Mouse (Mus musculus) left cerebral cortex, adult 8-10 months (tissue): ENCODE results near the gene Serpina10. TPM values are rescaled to one million over a fixed set of nuclear protein-coding genes. Genes with fewer than 3 reads are reported as not detected.
"Not testable (repeated sequence)": the region's sequence is repeated elsewhere in the genome, so short reads cannot be mapped to it uniquely, and the experiment has no call there.

Experiments
- DNase-seq, 2 experiments: peaks; one replicate each; pipeline ENCODE4 v3.0.0; 2022; ENCODE audit warnings: low spot score in 2 of 2
- total RNA-seq, 4 experiments: library from RNA; stranded (reverse); gene quantifications; 2 replicates each; pipeline ENCODE4 v1.2.4; 2022

Serpina10 gene
- total RNA-seq, 4 experiments from 2014 or later = not detected

DNA sequence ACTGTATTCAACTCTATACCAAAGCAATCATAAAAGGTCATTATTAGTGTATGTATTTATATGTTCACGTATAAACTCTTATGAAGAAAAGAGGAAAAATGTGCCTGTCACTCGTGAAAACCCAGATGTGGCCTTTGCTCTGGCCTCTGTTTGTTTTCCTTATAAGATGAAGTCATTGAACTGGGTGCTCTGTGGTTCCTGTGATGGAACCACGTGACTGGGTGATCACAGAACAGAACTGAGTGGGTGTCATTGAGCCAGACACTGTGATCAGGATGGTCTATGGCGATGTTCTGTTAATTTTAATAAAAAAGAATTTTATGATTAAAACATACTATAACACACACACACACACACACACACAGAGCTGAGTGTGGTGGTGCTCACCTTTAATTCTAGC lies 15.5 kb downstream of the Serpina10 start:
- no peak for DNase-seq

DNA sequence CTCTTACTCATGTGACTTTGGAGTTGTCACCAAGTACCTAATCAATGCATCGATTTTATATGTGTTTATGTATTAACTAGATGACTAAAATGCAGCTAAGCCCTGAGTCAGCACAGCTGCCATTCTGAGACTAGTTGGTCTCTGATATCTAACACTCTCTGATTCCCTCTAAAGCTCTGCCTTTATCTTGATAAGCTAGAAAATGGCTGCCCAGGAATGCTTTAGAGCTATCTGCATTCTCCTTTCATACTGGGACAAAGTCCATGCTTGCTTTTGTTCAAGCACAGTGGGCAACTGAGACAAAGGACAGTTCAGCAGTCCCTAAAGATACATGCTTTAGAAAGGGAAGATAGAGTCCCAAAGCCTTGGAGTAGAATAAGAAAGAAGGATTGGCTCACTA lies 16.1 kb downstream of the Serpina10 start:
- DNase-seq = no peak

DNA sequence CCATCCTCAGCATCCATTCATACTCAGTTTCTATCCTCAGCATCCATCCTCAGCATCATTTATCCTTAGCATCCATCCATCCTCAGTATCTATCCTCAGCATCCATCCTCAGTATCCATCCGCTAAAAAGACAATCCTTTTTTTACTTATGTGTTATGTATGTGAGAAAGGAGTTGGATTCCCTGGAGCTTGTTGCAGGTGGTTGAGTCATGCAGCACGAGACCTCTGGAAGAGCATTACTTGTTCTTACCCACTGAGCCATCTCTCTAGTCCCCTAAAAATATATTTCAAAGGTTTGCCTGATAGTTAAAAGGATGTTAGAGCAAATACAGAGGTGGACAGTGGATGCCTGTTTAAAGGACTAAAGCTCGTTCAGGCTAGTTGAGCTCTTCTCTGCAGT lies 29.4 kb downstream of the Serpina10 start:
- no peak for DNase-seq

DNA sequence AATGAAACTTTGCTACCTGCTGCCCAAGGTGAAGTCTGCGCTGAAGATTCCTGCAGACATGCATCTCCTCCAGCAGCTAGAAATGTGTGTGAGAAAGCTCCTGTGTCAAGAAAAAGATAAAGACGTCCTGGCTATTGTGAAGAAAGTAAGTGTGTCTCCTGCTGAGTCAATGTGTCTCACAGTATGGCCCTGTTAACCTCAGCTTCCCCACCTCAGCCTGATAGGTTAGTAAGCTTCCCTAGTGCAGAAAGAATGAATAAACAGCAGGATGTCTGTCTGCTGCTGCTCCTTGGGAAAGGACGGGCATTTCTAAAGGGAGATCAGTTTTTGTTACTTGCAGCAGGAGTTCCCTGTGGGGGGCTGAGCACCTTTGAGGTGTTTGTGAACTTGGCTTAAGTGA lies 30.9 kb downstream of the Serpina10 start:
- no peak for DNase-seq

DNA sequence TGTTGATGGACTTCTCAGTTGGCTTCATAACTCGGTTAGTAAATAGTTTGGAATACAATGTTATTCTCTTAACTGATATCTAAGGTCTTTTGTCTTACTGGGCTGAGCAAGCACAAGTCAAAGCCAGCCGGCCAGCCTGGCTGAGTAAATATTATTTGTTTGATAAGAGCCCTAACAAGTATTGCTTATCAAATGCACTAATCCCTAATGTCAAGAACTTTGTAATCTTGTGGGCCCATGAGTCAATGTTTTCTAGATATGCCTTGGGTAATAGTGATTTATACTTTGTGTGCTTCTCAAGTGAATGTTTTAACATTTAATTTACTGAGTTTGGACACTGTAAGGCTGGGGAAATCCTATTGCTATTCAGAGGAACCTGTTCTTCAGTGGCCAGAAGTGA lies 32.8 kb downstream of the Serpina10 start:
- no peak for DNase-seq

DNA sequence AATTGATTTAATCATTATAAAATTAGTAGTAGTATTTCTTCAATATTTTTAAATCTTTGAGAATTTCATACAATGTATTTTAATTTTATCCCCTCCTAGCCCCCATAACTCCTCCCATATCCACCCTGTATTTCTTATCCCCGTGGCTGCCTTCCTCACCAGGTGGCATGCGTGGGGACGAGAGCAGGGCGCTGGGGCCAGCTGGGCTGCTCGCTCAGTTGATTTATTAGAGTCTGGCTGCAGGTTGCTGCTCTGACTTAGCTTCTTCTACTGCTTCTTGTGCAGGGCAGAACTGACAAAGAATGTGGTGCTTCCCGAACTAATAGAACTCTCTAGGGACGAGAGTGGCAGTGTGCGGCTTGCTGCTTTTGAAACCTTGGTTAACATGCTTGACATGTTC lies 47.5 kb downstream of the Serpina10 start:
- no peak for DNase-seq

DNA sequence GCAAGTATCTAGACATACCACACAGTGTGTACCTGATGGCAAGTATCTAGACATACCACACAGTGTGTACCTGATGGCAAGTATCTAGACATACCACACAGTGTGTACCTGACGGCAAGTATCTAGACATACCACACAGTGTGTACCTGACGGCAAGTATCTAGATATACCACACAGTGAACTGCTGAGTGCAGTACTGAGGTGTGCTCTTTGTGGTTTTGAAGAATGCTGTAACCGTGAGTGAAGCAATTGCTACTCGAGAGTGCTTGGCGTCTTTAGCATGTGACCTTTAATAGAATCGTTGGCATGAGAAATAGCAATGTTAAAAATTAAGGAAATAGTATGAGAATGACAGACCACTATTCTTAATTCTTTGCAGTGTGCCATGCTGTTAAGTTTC lies 53.1 kb downstream of the Serpina10 start:
- DNase-seq = not testable (repeated sequence)

DNA sequence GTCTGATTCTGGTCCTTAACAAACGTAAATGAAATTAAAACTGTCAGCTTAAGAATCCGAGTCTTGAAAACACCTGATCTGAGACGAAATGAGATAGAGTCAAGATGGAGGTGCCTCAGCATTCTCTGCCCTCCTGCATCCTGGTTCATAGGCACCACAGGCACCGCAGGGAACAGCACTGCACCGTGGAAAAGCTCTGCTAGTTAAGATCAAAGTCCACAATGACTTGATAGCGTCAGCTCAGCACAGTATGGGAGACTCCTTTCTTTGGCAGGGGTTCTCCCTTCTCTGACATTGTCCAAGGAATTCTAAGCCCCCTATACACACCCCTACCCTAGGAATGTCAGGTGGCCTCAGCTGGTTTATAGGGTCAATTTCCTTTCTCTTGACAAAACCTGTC lies 61.6 kb downstream of the Serpina10 start:
- no peak for DNase-seq

DNA sequence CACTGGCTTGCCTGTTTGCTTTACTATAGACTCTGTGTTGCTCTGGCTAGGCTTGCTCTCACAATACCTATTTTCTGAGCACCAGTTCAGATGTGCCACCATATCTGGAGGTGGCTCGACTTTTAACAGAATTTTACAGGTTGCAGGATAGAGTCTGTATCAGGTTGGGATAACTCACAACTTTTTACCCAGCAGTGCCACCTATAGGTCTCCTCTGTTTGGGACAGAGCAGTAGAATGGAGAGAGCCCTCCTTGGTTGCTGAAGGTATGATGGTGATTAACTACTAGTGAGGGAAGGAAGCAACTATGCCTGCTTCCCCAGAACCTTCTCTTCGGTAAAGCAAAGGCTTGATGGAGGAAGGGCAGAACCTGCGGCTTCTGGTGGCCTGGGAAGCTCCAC lies 64.1 kb downstream of the Serpina10 start:
- DNase-seq = no peak

DNA sequence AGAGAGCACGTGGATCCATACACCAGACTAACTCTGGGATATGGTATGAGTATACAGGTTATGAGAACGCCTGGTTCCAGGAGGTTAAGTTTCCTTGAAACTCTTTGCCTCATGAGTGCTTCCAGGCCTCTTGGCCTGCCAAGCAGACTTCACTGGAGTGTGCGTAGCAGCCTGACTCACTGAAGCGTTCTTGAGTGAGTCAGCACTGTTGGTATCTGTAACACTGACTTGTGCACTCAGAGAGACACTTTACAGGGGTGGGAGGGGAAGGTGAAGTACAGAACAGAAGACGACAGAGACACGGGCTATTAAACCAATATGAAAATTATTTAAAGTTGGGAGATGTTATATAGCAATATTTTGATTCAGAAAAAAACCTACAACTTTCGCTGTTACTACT lies 66.1 kb downstream of the Serpina10 start:
- DNase-seq = no peak

Other genes with a start within 250 kb of the Serpina10 start
- gene Otub2, start 242.8 kb downstream of the Serpina10 start, total RNA-seq = 10 to 100 TPM; 17.2 to 21.0 (median 18.4) TPM
- gene 9330161L09Rik, start 223.6 kb downstream of the Serpina10 start, total RNA-seq = 1 to 10 TPM; 3.4 to 5.0 (median 4.2) TPM
- gene Ddx24, start 205.6 kb downstream of the Serpina10 start, total RNA-seq = 100 to 1,000 TPM; 253 to 278 (median 258) TPM
- 100 to 1,000 TPM in 2 of 4 experiments, 10 to 100 TPM in 2; 75.6 to 125 (median 90.7) TPM for gene Ifi27, start 197.2 kb downstream of the Serpina10 start, total RNA-seq
- gene Ifi27l2a, start 187.8 kb downstream of the Serpina10 start, total RNA-seq = 10 to 100 TPM in 1 of 4 experiments, 1 to 10 TPM in 3; 1.3 to 12.1 (median 5.3) TPM
- not detected for gene Ifi27l2b, start 174.2 kb downstream of the Serpina10 start, total RNA-seq
- gene Ppp4r4, start 99.2 kb downstream of the Serpina10 start, total RNA-seq = 10 to 100 TPM; 24.7 to 31.9 (median 29.3) TPM
- not detected for gene Serpina6, start 25.8 kb upstream of the Serpina10 start, total RNA-seq
- not detected for gene Serpina16, start 44.7 kb upstream of the Serpina10 start, total RNA-seq
- gene Serpina1f, start 64.1 kb upstream of the Serpina10 start, total RNA-seq = not detected
- not detected for gene Serpina1d, start 142.1 kb upstream of the Serpina10 start, total RNA-seq
- gene Serpina1b, start 198.9 kb upstream of the Serpina10 start, total RNA-seq = not detected
- gene Serpina1a, start 232.1 kb upstream of the Serpina10 start, total RNA-seq = under 1 TPM in 1 of 4 experiments, not detected in 3; 0.46 TPM